Mouse (Mus musculus): Measurements from ENCODE around the gene Gpr157. TPM values are rescaled to one million over a fixed set of nuclear protein-coding genes. Genes with fewer than 3 reads are reported as not detected.

Gpr157 gene
- polyA plus RNA-seq, 1 experiment from 2014 or later, result 0.18 TPM

- H3K27ac ChIP-seq, result no peak overlapping the region
- H3K4me3 ChIP-seq, result no peak overlapping the region
- H3K27me3 ChIP-seq (replicated peaks), result peaks cover 62% of the 10 kb centered on the region
- WGBS (ENCODE audit: insufficient replicate concordance), result 35% methylated on average over 11 of the region's 12 CpGs
- no peak overlapping the region; the same call in 1 of the 2 replicates for H3K4me2 ChIP-seq
- H3K9ac ChIP-seq, result no peak overlapping the region
- H3K9me3 ChIP-seq (replicated peaks), result no peaks in the 10 kb centered on the region
- ATAC-seq, result no peak
- H3K36me3 ChIP-seq, result no peaks in the 10 kb centered on the region
- H3K4me1 ChIP-seq, result peaks cover 6% of the 10 kb centered on the region; the same call in 1 of the 2 replicates
Measured at GRCm38 (mm10) chr4:150093560-150094462, 6.6 kb downstream of the Gpr157 start.

- Histone ChIP-seq H3K9ac (no peak overlapping the region), H3K4me1 (peaks cover 6% of the 10 kb centered on the region; the same call in 1 of the 2 replicates), H3K4me3 (no peak overlapping the region), H3K4me2 (no peak overlapping the region), H3K36me3 (no peaks in the 10 kb centered on the region), H3K9me3 (replicated peaks) (no peaks in the 10 kb centered on the region), H3K27ac (no peak overlapping the region), H3K27me3 (replicated peaks) (peaks cover 60% of the 10 kb centered on the region)
- 65% methylated on average over 5 of the region's 5 CpGs for WGBS (ENCODE audit: insufficient replicate concordance)
- no peak for ATAC-seq
Measured at GRCm38 (mm10) chr4:150094463-150094789, 7.3 kb downstream of the Gpr157 start.

GRCm38 (mm10) chr4:150096309-150096708 is 9.1 kb downstream of the Gpr157 start:
- no peak for ATAC-seq
- H3K27ac ChIP-seq, result no peak overlapping the region
- no peak overlapping the region for H3K9ac ChIP-seq
- H3K9me3 ChIP-seq (replicated peaks), result no peaks in the 10 kb centered on the region
- no peak overlapping the region for H3K4me2 ChIP-seq
- H3K36me3 ChIP-seq, result no peaks in the 10 kb centered on the region
- H3K27me3 ChIP-seq (replicated peaks), result peaks cover 60% of the 10 kb centered on the region
- H3K4me3 ChIP-seq, result no peak overlapping the region
- 58% methylated on average over 7 of the region's 7 CpGs for WGBS (ENCODE audit: insufficient replicate concordance)
- H3K4me1 ChIP-seq, result peaks cover 6% of the 10 kb centered on the region; the same call in 1 of the 2 replicates

- ATAC-seq, result no peak
- Histone ChIP-seq H3K27ac (no peak overlapping the region), H3K4me2 (no peak overlapping the region), H3K9ac (no peak overlapping the region), H3K9me3 (replicated peaks) (no peaks in the 10 kb centered on the region), H3K4me3 (no peak overlapping the region), H3K4me1 (peaks cover 6% of the 10 kb centered on the region; the same call in 1 of the 2 replicates), H3K27me3 (replicated peaks) (peaks cover 59% of the 10 kb centered on the region), H3K36me3 (no peaks in the 10 kb centered on the region)
- 71% methylated on average over 4 of the region's 4 CpGs for WGBS (ENCODE audit: insufficient replicate concordance)
Measured at GRCm38 (mm10) chr4:150097847-150098246, 10.7 kb downstream of the Gpr157 start.

- H3K4me1 ChIP-seq, result peaks cover 2% of the 10 kb centered on the region; the same call in 1 of the 2 replicates
- H3K27ac ChIP-seq, result no peak overlapping the region
- WGBS (ENCODE audit: insufficient replicate concordance), result 16% methylated on average over 10 of the region's 10 CpGs
- H3K9ac ChIP-seq, result no peak overlapping the region
- H3K9me3 ChIP-seq (replicated peaks), result no peaks in the 10 kb centered on the region
- peaks cover 59% of the 10 kb centered on the region for H3K27me3 ChIP-seq (replicated peaks)
- H3K36me3 ChIP-seq, result no peaks in the 10 kb centered on the region
- H3K4me3 ChIP-seq, result no peak overlapping the region
- H3K4me2 ChIP-seq, result no peak overlapping the region
- ATAC-seq, result no peak
Measured at GRCm38 (mm10) chr4:150098880-150099279, 11.7 kb downstream of the Gpr157 start.

- H3K4me3 ChIP-seq, result no peak overlapping the region
- no peak overlapping the region for H3K9ac ChIP-seq
- H3K9me3 ChIP-seq (replicated peaks), result no peaks in the 10 kb centered on the region
- ATAC-seq, result no peak
- H3K27ac ChIP-seq, result no peak overlapping the region
- no peak overlapping the region for H3K4me2 ChIP-seq
- H3K36me3 ChIP-seq, result no peaks in the 10 kb centered on the region
- peaks cover 43% of the 10 kb centered on the region for H3K27me3 ChIP-seq (replicated peaks)
- H3K4me1 ChIP-seq, result peaks cover 8% of the 10 kb centered on the region; the same call in 1 of the 2 replicates
- 80% methylated on average over 7 of the region's 7 CpGs for WGBS (ENCODE audit: insufficient replicate concordance)
Measured at GRCm38 (mm10) chr4:150102822-150103221, 15.7 kb downstream of the Gpr157 start.

- H3K27ac ChIP-seq, result no peak overlapping the region
- no peak for ATAC-seq
Measured at GRCm38 (mm10) chr4:150105671-150106070, 18.5 kb downstream of the Gpr157 start.

GRCm38 (mm10) chr4:150106637-150107036 is 19.5 kb downstream of the Gpr157 start:
- Histone ChIP-seq H3K4me3 (no peak overlapping the region), H3K4me2 (no peak overlapping the region), H3K36me3 (no peaks in the 10 kb centered on the region), H3K9ac (no peak overlapping the region), H3K27me3 (replicated peaks) (peaks cover 7% of the 10 kb centered on the region; the same call in 1 of the 2 replicates), H3K9me3 (replicated peaks) (no peaks in the 10 kb centered on the region), H3K4me1 (peaks cover 8% of the 10 kb centered on the region; the same call in 1 of the 2 replicates), H3K27ac (no peak overlapping the region)
- no peak for ATAC-seq
- 41% methylated on average over 5 of the region's 5 CpGs for WGBS (ENCODE audit: insufficient replicate concordance)

More at GRCm38 (mm10) chr4:150105671-150106070, 18.5 kb downstream of the Gpr157 start:
- Histone ChIP-seq H3K9me3 (replicated peaks) (no peaks in the 10 kb centered on the region), H3K9ac (no peak overlapping the region), H3K36me3 (no peaks in the 10 kb centered on the region), H3K4me1 (peaks cover 8% of the 10 kb centered on the region; the same call in 1 of the 2 replicates), H3K4me2 (no peak overlapping the region), H3K4me3 (no peak overlapping the region), H3K27me3 (replicated peaks) (peaks cover 16% of the 10 kb centered on the region)
- WGBS (ENCODE audit: insufficient replicate concordance), result 36% methylated on average over 7 of the region's 7 CpGs

GRCm38 (mm10) chr4:150109636-150110035 is 22.5 kb downstream of the Gpr157 start:
- Histone ChIP-seq H3K9me3 (replicated peaks) (no peaks in the 10 kb centered on the region), H3K27ac (no peak overlapping the region), H3K4me1 (peaks cover 12% of the 10 kb centered on the region), H3K9ac (no peak overlapping the region), H3K4me2 (no peak overlapping the region), H3K36me3 (no peaks in the 10 kb centered on the region), H3K27me3 (replicated peaks) (no peaks in the 10 kb centered on the region), H3K4me3 (no peak overlapping the region)
- no peak for ATAC-seq
- WGBS (ENCODE audit: insufficient replicate concordance), result 47% methylated on average over 3 of the region's 3 CpGs

- Histone ChIP-seq H3K4me1 (peaks cover 12% of the 10 kb centered on the region), H3K36me3 (no peaks in the 10 kb centered on the region), H3K4me3 (no peak overlapping the region), H3K27me3 (replicated peaks) (no peaks in the 10 kb centered on the region; the same call in 1 of the 2 replicates), H3K4me2 (no peak overlapping the region), H3K9me3 (replicated peaks) (no peaks in the 10 kb centered on the region), H3K9ac (no peak overlapping the region), H3K27ac (no peak overlapping the region)
- ATAC-seq, result no peak
- WGBS (ENCODE audit: insufficient replicate concordance), result 63% methylated on average over 9 of the region's 9 CpGs
Measured at GRCm38 (mm10) chr4:150110373-150110772, 23.2 kb downstream of the Gpr157 start.

- 4% methylated on average over 15 of the region's 15 CpGs for WGBS (ENCODE audit: insufficient replicate concordance)
- Histone ChIP-seq H3K4me2 (peak overlapping the region; percentile 44), H3K9me3 (replicated peaks) (no peaks in the 10 kb centered on the region), H3K4me3 (no peak overlapping the region), H3K27ac (no peak overlapping the region), H3K36me3 (no peaks in the 10 kb centered on the region), H3K9ac (no peak overlapping the region), H3K4me1 (peaks cover 4% of the 10 kb centered on the region), H3K27me3 (replicated peaks) (no peaks in the 10 kb centered on the region; the same call in 1 of the 2 replicates)
- ATAC-seq, result 0 out of 2 replicates have a peak, but pooled peaks have one; percentile 6
Measured at GRCm38 (mm10) chr4:150112867-150113266, 25.7 kb downstream of the Gpr157 start.

GRCm38 (mm10) chr4:150114505-150115061 is 27.4 kb downstream of the Gpr157 start:
- H3K4me3 ChIP-seq, result no peak overlapping the region
- 85% methylated on average over 26 of the region's 26 CpGs for WGBS (ENCODE audit: insufficient replicate concordance)
- H3K4me2 ChIP-seq, result no peak overlapping the region
- peaks cover 4% of the 10 kb centered on the region for H3K4me1 ChIP-seq
- no peak overlapping the region for H3K9ac ChIP-seq
- H3K27ac ChIP-seq, result no peak overlapping the region
- no peaks in the 10 kb centered on the region for H3K36me3 ChIP-seq
- no peaks in the 10 kb centered on the region for H3K9me3 ChIP-seq (replicated peaks)
- H3K27me3 ChIP-seq (replicated peaks), result no peaks in the 10 kb centered on the region; the same call in 1 of the 2 replicates
- ATAC-seq, result no peak
